Mouse (Mus musculus) urinary bladder, postnatal 4 days (tissue): ENCODE measurements around the gene B4galt4.
"Not testable (repeated sequence)": the region's sequence is repeated elsewhere in the genome, so short reads cannot be mapped to it uniquely, and the experiment has no call there.

ENCODE experiments used
- DNase-seq, 2 experiments: peaks; one replicate each; pipeline ENCODE4 v3.0.0; 2021 to 2022; ENCODE audit warnings: low spot score in 2 of 2

B4galt4 gene

GRCm38 (mm10) chr16:38768386-38768785 is 26.3 kb downstream of the B4galt4 start:
- no peak for DNase-seq

GRCm38 (mm10) chr16:38769529-38769928 is 27.5 kb downstream of the B4galt4 start:
- DNase-seq, result no peak

GRCm38 (mm10) chr16:38771145-38771544 is 29.1 kb downstream of the B4galt4 start:
- DNase-seq, result no peak

GRCm38 (mm10) chr16:38772906-38773496 is 30.9 kb downstream of the B4galt4 start:
- no peak for DNase-seq

- DNase-seq, result no peak
These were observed 33.1 kb downstream of the B4galt4 start for GRCm38 (mm10) chr16:38774964-38775746.

- no peak for DNase-seq
These were observed 34.3 kb downstream of the B4galt4 start for GRCm38 (mm10) chr16:38776342-38776741.

GRCm38 (mm10) chr16:38780960-38781572 is 39.0 kb downstream of the B4galt4 start:
- no peak for DNase-seq

GRCm38 (mm10) chr16:38781946-38782345 is 39.9 kb downstream of the B4galt4 start:
- no peak for DNase-seq

- no peak for DNase-seq
These were observed 40.5 kb downstream of the B4galt4 start for GRCm38 (mm10) chr16:38782524-38783067.

- no peak for DNase-seq
These were observed 43.2 kb downstream of the B4galt4 start for GRCm38 (mm10) chr16:38785301-38785700.

- DNase-seq, result no peak
These were observed 47.0 kb downstream of the B4galt4 start for GRCm38 (mm10) chr16:38789016-38789415.

GRCm38 (mm10) chr16:38789966-38790365 is 47.9 kb downstream of the B4galt4 start:
- no peak for DNase-seq

GRCm38 (mm10) chr16:38793120-38793519 is 51.1 kb downstream of the B4galt4 start:
- no peak for DNase-seq

GRCm38 (mm10) chr16:38798957-38799450 is 56.9 kb downstream of the B4galt4 start:
- no peak for DNase-seq

GRCm38 (mm10) chr16:38800091-38800490 is 58.0 kb downstream of the B4galt4 start, which contains the start of gene Upk1b:
Gene Upk1b, minus strand, starts transcription at chr16:38800328.
- DNase-seq, result peak in 1 of 2 experiments; percentile 69

GRCm38 (mm10) chr16:38807796-38808195 is 65.7 kb downstream of the B4galt4 start:
- DNase-seq, result not testable (repeated sequence)

- no peak for DNase-seq
These were observed 68.1 kb downstream of the B4galt4 start for GRCm38 (mm10) chr16:38810196-38810595.

- peak; percentile 60 to 79 for DNase-seq
These were observed 70.5 kb downstream of the B4galt4 start for GRCm38 (mm10) chr16:38812521-38812920.
